Mouse (Mus musculus): ENCODE results near the gene Zfp94.

- TF ChIP-seq CTCF (IDR thresholded peaks at IDR 0.05; ENCODE audit: insufficient read depth, low read depth, low read length) = no peak
- no peak for TF ChIP-seq POLR2A (IDR thresholded peaks at IDR 0.05; ENCODE audit: insufficient read depth, low read depth, low read length)
Observed at GRCm38 (mm10) chr7:24318942-24319341, 2.5 kb upstream of the Zfp94 start.

Measured in olfactory bulb, adult 2 months (tissue).